Mouse (Mus musculus): ENCODE results near the gene Dnaaf5. TPM values are rescaled to one million over a fixed set of nuclear protein-coding genes. Genes with fewer than 3 reads are reported as not detected.

The Dnaaf5 gene
- total RNA-seq, 2 experiments from 2014 or later: 7.0 to 7.4 TPM

- DNase-seq (ENCODE audit: low spot score in 2 of 2): no peak
Measured at GRCm38 (mm10) chr5:139223331-139223730, 73.3 kb downstream of the Dnaaf5 start.

GRCm38 (mm10) chr5:139227236-139227635 lies 77.2 kb downstream of the Dnaaf5 start:
- no peak for DNase-seq (ENCODE audit: low spot score in 2 of 2)

DNA sequence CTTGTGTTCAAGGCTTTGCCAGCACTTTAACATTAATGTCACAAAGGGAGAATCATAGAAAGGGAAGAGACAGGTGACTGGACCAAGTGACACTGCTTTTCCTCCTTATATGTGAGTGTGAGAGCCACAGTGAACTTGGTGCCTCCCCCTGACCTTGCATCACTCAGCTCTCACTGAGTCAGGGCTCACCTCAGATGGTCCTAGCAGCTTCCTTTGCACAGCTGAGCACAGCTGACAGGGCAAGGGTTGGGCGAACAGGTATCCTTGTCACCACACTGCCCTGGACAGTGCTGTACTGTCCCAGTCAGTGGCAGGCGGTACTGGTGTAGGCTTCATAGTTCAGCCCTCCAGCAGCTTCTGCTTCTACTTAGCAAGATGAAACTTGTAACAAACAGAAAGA lies 77.6 kb downstream of the Dnaaf5 start:
- DNase-seq (ENCODE audit: low spot score in 2 of 2): no peak

DNA sequence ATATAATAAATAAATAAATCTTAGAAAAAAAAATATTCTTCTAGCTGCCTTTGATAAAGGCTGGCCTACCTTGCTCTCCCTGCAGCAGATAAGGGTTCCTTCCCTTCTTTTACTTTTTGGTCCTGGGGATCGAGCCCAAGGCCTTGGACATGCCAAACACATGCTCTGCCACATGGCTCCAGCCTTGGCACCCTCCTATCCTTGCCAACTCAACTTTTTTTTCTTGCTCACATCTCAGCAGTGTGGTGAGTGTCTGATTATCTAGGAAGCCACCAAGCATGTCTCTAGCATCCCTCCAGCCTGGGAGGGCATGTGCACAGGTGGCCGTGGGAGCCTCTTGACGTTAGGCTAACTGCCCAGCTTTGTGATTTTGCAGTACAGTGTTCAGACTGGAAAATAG lies 78.3 kb downstream of the Dnaaf5 start:
- DNase-seq (ENCODE audit: low spot score in 2 of 2): no peak

DNA sequence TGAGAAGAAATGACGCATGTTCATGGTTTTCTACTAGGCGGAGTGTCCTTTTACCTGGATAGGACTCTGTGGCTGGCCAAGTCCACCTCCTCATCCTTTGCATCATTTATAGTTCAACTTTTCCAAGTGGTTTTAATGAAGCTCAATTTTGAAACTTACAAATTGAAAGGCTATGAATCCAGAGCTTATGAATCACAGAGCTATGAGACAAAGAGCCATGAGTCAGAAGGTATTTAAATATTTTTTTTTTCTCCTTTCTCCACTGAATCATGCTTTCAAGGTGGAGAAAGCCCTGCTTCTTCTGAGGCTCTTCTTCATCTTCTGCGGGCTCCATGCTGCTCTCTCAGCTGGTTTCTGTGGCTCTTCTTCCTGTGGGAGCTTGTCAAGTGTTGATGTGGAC lies 79.7 kb downstream of the Dnaaf5 start:
- DNase-seq (ENCODE audit: low spot score in 2 of 2): no peak

GRCm38 (mm10) chr5:139232083-139232482 lies 82.1 kb downstream of the Dnaaf5 start:
- no peak for DNase-seq (ENCODE audit: low spot score in 2 of 2)

DNA sequence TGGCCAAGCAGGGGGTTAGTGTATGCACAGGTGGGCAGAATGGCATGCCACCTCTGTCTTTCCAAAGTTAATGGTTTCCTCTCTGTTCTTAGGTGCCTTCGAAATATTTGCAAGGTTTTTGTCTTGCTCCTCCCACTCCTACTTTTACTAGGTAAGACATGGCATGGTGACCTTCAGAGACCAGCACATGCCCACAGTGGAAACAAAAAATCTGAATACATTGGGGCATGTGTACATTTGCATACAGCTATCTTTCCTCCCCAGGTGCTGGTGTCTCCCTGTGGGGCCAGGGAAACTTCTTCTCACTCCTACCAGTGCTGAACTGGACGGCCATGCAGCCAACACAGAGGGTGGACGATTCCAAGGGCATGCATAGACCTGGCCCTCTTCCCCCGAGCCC lies 84.4 kb downstream of the Dnaaf5 start:
- no peak for DNase-seq (ENCODE audit: low spot score in 2 of 2)

Other genes with a start within 250 kb of the Dnaaf5 start
- 10 to 100 TPM; 50.2 to 50.3 TPM for gene Pdgfa, start 152.9 kb upstream of the Dnaaf5 start, total RNA-seq (2021)
- gene Prkar1b, start 222 bp upstream of the Dnaaf5 start, total RNA-seq (2021): 100 to 1,000 TPM; 387 to 389 TPM
- gene Sun1, start 50.4 kb downstream of the Dnaaf5 start, total RNA-seq (2021): 10 to 100 TPM; 66.9 to 73.5 TPM
- gene Get4, start 102.1 kb downstream of the Dnaaf5 start, total RNA-seq (2021): 10 to 100 TPM; 45.5 to 49.2 TPM
- gene Adap1, start 175.4 kb downstream of the Dnaaf5 start, total RNA-seq (2021): 100 to 1,000 TPM; 263 to 264 TPM
- 10 to 100 TPM; 73.6 to 79.4 TPM for gene Cox19, start 201.2 kb downstream of the Dnaaf5 start, total RNA-seq (2021)
- not detected for gene Cyp2w1, start 202.4 kb downstream of the Dnaaf5 start, total RNA-seq (2021)
- 10 to 100 TPM; 10.1 to 11.8 TPM for gene Gpr146, start 227.5 kb downstream of the Dnaaf5 start, total RNA-seq (2021)